Comparison of ENCODE assay signal across 8 mouse cellular contexts in genomic region chr7:44868465-44868864, GRCm38 (mm10). TPM values are rescaled to one million over a fixed set of nuclear protein-coding genes. Genes with fewer than 3 reads are reported as not detected.
A peak's percentile ranks its signal among the peaks of the same experiment; 100 is the strongest.
DNase-seq lines count a peak whose midpoint lies in the region; ATAC-seq and TF ChIP-seq lines count a peak whose summit lies in the region.

No protein-coding gene starts in this region.

- H3K4me2 ChIP-seq in forebrain, postnatal 0 days (ENCODE audit: low read depth) = peak overlapping the region; percentile 80
- H3K4me2 ChIP-seq in midbrain, embryonic 14.5 days (ENCODE audit: low read length) = peak overlapping the region; percentile 95

- peak overlapping the region; percentile 47 for H3K9ac ChIP-seq in liver, adult 2 months (ENCODE audit: low read depth, low read length)
- peak overlapping the region; percentile 99 for H3K9ac ChIP-seq in forebrain, postnatal 0 days
- H3K9ac ChIP-seq in midbrain, embryonic 14.5 days (replicated peaks; ENCODE audit: low read length) = peak overlapping the region; percentile 99

- no peak for ATAC-seq in forebrain, postnatal 0 days
- ATAC-seq in midbrain, embryonic 14.5 days (ENCODE audit: low FRiP score, low TSS enrichment) = no peak

- H3K4me3 ChIP-seq in liver, adult 2 months (ENCODE audit: insufficient read depth, low read depth, low read length) = peak overlapping the region; percentile 89
- H3K4me3 ChIP-seq in forebrain, postnatal 0 days (ENCODE audit: low read depth, low read length) = peak overlapping the region; percentile 82
- peak overlapping the region; percentile 98 for H3K4me3 ChIP-seq in limb, embryonic 10.5 days
- H3K4me3 ChIP-seq in midbrain, embryonic 14.5 days (replicated peaks; ENCODE audit: low read depth, low read length) = peak overlapping the region; percentile 99

- WGBS in liver, adult 2 months = 6% methylated on average over 16 of the region's 16 CpGs
- WGBS in forebrain, postnatal 0 days = 3% methylated on average over 16 of the region's 16 CpGs
- WGBS in limb, embryonic 10.5 days = 8% methylated on average over 16 of the region's 16 CpGs
- WGBS in midbrain, embryonic 14.5 days = 6% methylated on average over 16 of the region's 16 CpGs

- H3K79me2 ChIP-seq in liver, adult 2 months (ENCODE audit: control insufficient read depth, insufficient read depth, low read length) = peaks cover 5% of the 10 kb centered on the region; the same call in 1 of the 2 replicates

- peak; percentile 48 for DNase-seq in liver, adult 2 months (ENCODE audit: extremely low read depth, low read depth, low spot score)
- no peak for DNase-seq in liver
- no peak for DNase-seq in forebrain, postnatal 0 days
- DNase-seq in limb, embryonic 10.5 days (ENCODE audit: low spot score) = no peak
- DNase-seq in midbrain, embryonic 14.5 days = no peak
- no peak for DNase-seq in right cerebral cortex, adult 2 months (ENCODE audit: low spot score in 2 of 2)
- no peak for DNase-seq in MN1 (ENCODE audit: low spot score)
- no peak for DNase-seq in layer of hippocampus, postnatal 10 days (ENCODE audit: low spot score in 2 of 2)

- no peaks in the 10 kb centered on the region for H3K36me3 ChIP-seq in liver, adult 2 months (ENCODE audit: control insufficient read depth, insufficient read depth, low read length)
- H3K36me3 ChIP-seq in forebrain, postnatal 0 days (ENCODE audit: insufficient read depth) = peaks cover 23% of the 10 kb centered on the region
- peaks cover 47% of the 10 kb centered on the region for H3K36me3 ChIP-seq in limb, embryonic 10.5 days
- peaks cover 32% of the 10 kb centered on the region for H3K36me3 ChIP-seq in midbrain, embryonic 14.5 days (ENCODE audit: control insufficient read depth, insufficient read depth, low read length)

- no peak for TF ChIP-seq POLR2A in liver, adult 2 months (IDR thresholded peaks at IDR 0.05; ENCODE audit: extremely low read depth, insufficient read depth, low read length)

- H3K9me3 ChIP-seq in forebrain, postnatal 0 days (ENCODE audit: low read length) = no peaks in the 10 kb centered on the region
- no peaks in the 10 kb centered on the region for H3K9me3 ChIP-seq in limb, embryonic 10.5 days (replicated peaks)
- H3K9me3 ChIP-seq in midbrain, embryonic 14.5 days (ENCODE audit: control insufficient read depth, low read length) = no peaks in the 10 kb centered on the region

- peaks cover 19% of the 10 kb centered on the region for H3K4me1 ChIP-seq in liver, adult 2 months (ENCODE audit: control insufficient read depth, insufficient read depth, low read length)
- H3K4me1 ChIP-seq in forebrain, postnatal 0 days (ENCODE audit: insufficient read depth) = peaks cover 18% of the 10 kb centered on the region
- H3K4me1 ChIP-seq in limb, embryonic 10.5 days = peaks cover 40% of the 10 kb centered on the region
- H3K4me1 ChIP-seq in midbrain, embryonic 14.5 days (ENCODE audit: control insufficient read depth, insufficient read depth, low read length) = peaks cover 28% of the 10 kb centered on the region

- no peak for TF ChIP-seq CTCF in liver, adult 2 months (IDR thresholded peaks at IDR 0.05; ENCODE audit: low read depth, low read length)
- no peak for TF ChIP-seq CTCF in forebrain, postnatal 0 days (IDR thresholded peaks at IDR 0.05; ENCODE audit: low read depth)

- peak overlapping the region; percentile 35 for H3K27ac ChIP-seq in liver, adult 2 months (replicated peaks; ENCODE audit: insufficient read depth, low read depth, low read length)
- H3K27ac ChIP-seq in forebrain, postnatal 0 days (ENCODE audit: low read depth, low read length) = peak overlapping the region; percentile 96
- peak overlapping the region; percentile 100 for H3K27ac ChIP-seq in limb, embryonic 10.5 days
- H3K27ac ChIP-seq in midbrain, embryonic 14.5 days (replicated peaks; ENCODE audit: low read depth, low read length) = peak overlapping the region; percentile 100

- H3K27me3 ChIP-seq in liver, adult 2 months (ENCODE audit: control insufficient read depth, insufficient read depth, low read length) = no peaks in the 10 kb centered on the region
- no peaks in the 10 kb centered on the region for H3K27me3 ChIP-seq in forebrain, postnatal 0 days (ENCODE audit: insufficient read depth, low read length)
- no peaks in the 10 kb centered on the region for H3K27me3 ChIP-seq in limb, embryonic 10.5 days (ENCODE audit: low read depth, poor library complexity, severe bottlenecking)
- H3K27me3 ChIP-seq in midbrain, embryonic 14.5 days (ENCODE audit: control insufficient read depth, insufficient read depth, low read length) = no peaks in the 10 kb centered on the region

RNA-seq across cellular contexts. Expression of gene Ptov1, which starts 1.1 kb away (rescaled TPM):
- 17.0 and 32.8 TPM in 2 replicates for total RNA-seq in liver, adult 2 months (2014; rRNA removed)
- polyA plus RNA-seq in liver, adult 2 months (2012; rRNA removed) = 76.1 and 91.6 TPM in 2 replicates
- total RNA-seq in forebrain, postnatal 0 days (2014; rRNA removed) = 404 and 498 TPM in 2 replicates
- polyA plus RNA-seq in forebrain, postnatal 0 days (2015; fragmentation: Nextera tagmentation; extraction: Ambion mirVana) = 495 and 513 TPM in 2 replicates
- 434 and 504 TPM in 2 replicates for polyA plus RNA-seq in limb, embryonic 10.5 days (2016; fragmentation: Nextera tagmentation; extraction: Ambion mirVana)
- polyA plus RNA-seq in midbrain, embryonic 14.5 days (2014; fragmentation: Nextera tagmentation; extraction: Ambion mirVana) = 480 and 508 TPM in 2 replicates
- 100 to 1,000 TPM; 278 to 304 TPM for total RNA-seq in layer of hippocampus, postnatal 10 days (2021)

RNA-seq across cellular contexts. Expression of gene Pnkp, which starts 11.5 kb away (rescaled TPM):
- total RNA-seq in liver, adult 2 months (2014; rRNA removed) = 20.8 and 24.0 TPM in 2 replicates
- 42.5 and 45.7 TPM in 2 replicates for polyA plus RNA-seq in liver, adult 2 months (2012; rRNA removed)
- 30.5 and 31.0 TPM in 2 replicates for total RNA-seq in forebrain, postnatal 0 days (2014; rRNA removed)
- polyA plus RNA-seq in forebrain, postnatal 0 days (2015; fragmentation: Nextera tagmentation; extraction: Ambion mirVana) = 27.2 and 29.8 TPM in 2 replicates
- 37.5 and 43.1 TPM in 2 replicates for polyA plus RNA-seq in limb, embryonic 10.5 days (2016; fragmentation: Nextera tagmentation; extraction: Ambion mirVana)
- polyA plus RNA-seq in midbrain, embryonic 14.5 days (2014; fragmentation: Nextera tagmentation; extraction: Ambion mirVana) = 28.8 and 30.4 TPM in 2 replicates
- 10 to 100 TPM; 32.6 to 38.4 TPM for total RNA-seq in layer of hippocampus, postnatal 10 days (2021)

RNA-seq across cellular contexts. Expression of gene Tbc1d17, which starts 19.6 kb away (rescaled TPM):
- 20.2 and 31.5 TPM in 2 replicates for total RNA-seq in liver, adult 2 months (2014; rRNA removed)
- 81.1 and 91.6 TPM in 2 replicates for polyA plus RNA-seq in liver, adult 2 months (2012; rRNA removed)
- total RNA-seq in forebrain, postnatal 0 days (2014; rRNA removed) = 71.9 and 378 TPM in 2 replicates
- 87.8 and 115 TPM in 2 replicates for polyA plus RNA-seq in forebrain, postnatal 0 days (2015; fragmentation: Nextera tagmentation; extraction: Ambion mirVana)
- polyA plus RNA-seq in limb, embryonic 10.5 days (2016; fragmentation: Nextera tagmentation; extraction: Ambion mirVana) = 71.4 and 75.2 TPM in 2 replicates
- polyA plus RNA-seq in midbrain, embryonic 14.5 days (2014; fragmentation: Nextera tagmentation; extraction: Ambion mirVana) = 107 and 122 TPM in 2 replicates
- 10 to 100 TPM; 41.2 to 53.3 TPM for total RNA-seq in layer of hippocampus, postnatal 10 days (2021)

RNA-seq across cellular contexts. Expression of gene Akt1s1, which starts 19.7 kb away (rescaled TPM):
- total RNA-seq in liver, adult 2 months (2014; rRNA removed) = 23.9 and 35.4 TPM in 2 replicates
- 93.9 and 106 TPM in 2 replicates for polyA plus RNA-seq in liver, adult 2 months (2012; rRNA removed)
- total RNA-seq in forebrain, postnatal 0 days (2014; rRNA removed) = 89.9 and 109 TPM in 2 replicates
- polyA plus RNA-seq in forebrain, postnatal 0 days (2015; fragmentation: Nextera tagmentation; extraction: Ambion mirVana) = 105 and 112 TPM in 2 replicates
- 96.4 and 99.6 TPM in 2 replicates for polyA plus RNA-seq in limb, embryonic 10.5 days (2016; fragmentation: Nextera tagmentation; extraction: Ambion mirVana)
- 61.9 and 63.7 TPM in 2 replicates for polyA plus RNA-seq in midbrain, embryonic 14.5 days (2014; fragmentation: Nextera tagmentation; extraction: Ambion mirVana)
- total RNA-seq in layer of hippocampus, postnatal 10 days (2021) = 10 to 100 TPM; 85.8 to 95.5 TPM

RNA-seq across cellular contexts. Expression of gene Med25, which starts 24.0 kb away (rescaled TPM):
- total RNA-seq in liver, adult 2 months (2014; rRNA removed) = 11.6 and 16.6 TPM in 2 replicates
- 114 TPM in 2 replicates for polyA plus RNA-seq in liver, adult 2 months (2012; rRNA removed)
- 113 and 148 TPM in 2 replicates for total RNA-seq in forebrain, postnatal 0 days (2014; rRNA removed)
- polyA plus RNA-seq in forebrain, postnatal 0 days (2015; fragmentation: Nextera tagmentation; extraction: Ambion mirVana) = 142 and 151 TPM in 2 replicates
- 140 and 145 TPM in 2 replicates for polyA plus RNA-seq in limb, embryonic 10.5 days (2016; fragmentation: Nextera tagmentation; extraction: Ambion mirVana)
- 114 and 128 TPM in 2 replicates for polyA plus RNA-seq in midbrain, embryonic 14.5 days (2014; fragmentation: Nextera tagmentation; extraction: Ambion mirVana)
- 100 to 1,000 TPM; 107 to 114 TPM for total RNA-seq in layer of hippocampus, postnatal 10 days (2021)

Comparison
In these comparisons a context has a peak if more than half of its experiments do, and no peak if none do; other contexts are left out.
1. H3K27ac ChIP-seq: peak in every context shown above with its lines; median percentile 100 in limb, embryonic 10.5 days; 100 in midbrain, embryonic 14.5 days; 96 in forebrain, postnatal 0 days; 35 in liver, adult 2 months.
2. H3K9ac ChIP-seq: peak in every context shown above with its lines; median percentile 99 in forebrain, postnatal 0 days; 99 in midbrain, embryonic 14.5 days; 47 in liver, adult 2 months.